12 mouse cellular contexts compared by ENCODE assay signal in genomic region chr9:57641775-57642550, GRCm38 (mm10). TPM values are rescaled to one million over a fixed set of nuclear protein-coding genes. Genes with fewer than 3 reads are reported as not detected.
A peak's percentile ranks its signal among the peaks of the same experiment; 100 is the strongest.
DNase-seq lines count a peak whose midpoint lies in the region; ATAC-seq and TF ChIP-seq lines count a peak whose summit lies in the region.
"Had no signal": no experiment of that assay in that cellular context is flagged by ENCODE, and none has a peak within 500 bp of the region (broad histone marks: within the 10 kb centered on the region; RNA-seq: fewer than 3 reads in every experiment).

No protein-coding gene starts in this region.

- no peak for ATAC-seq in CD4-positive, CD25-positive, alpha-beta regulatory T cell, adult 4 months
- no peak for ATAC-seq in limb, embryonic 13.5 days (ENCODE audit: low FRiP score, low read depth)
- ATAC-seq: activated CD4-positive, CD25-positive, alpha-beta regulatory T cell, adult 4 months had no signal

- H3K27me3 ChIP-seq in liver, adult 2 months (ENCODE audit: control insufficient read depth, insufficient read depth, low read length) = no peaks in the 10 kb centered on the region
- H3K27me3 ChIP-seq in limb, embryonic 13.5 days = no peaks in the 10 kb centered on the region

- 0 out of 2 replicates have a peak overlapping the region, but pooled peaks have one; percentile 5 for H3K27ac ChIP-seq in liver, adult 2 months (replicated peaks; ENCODE audit: insufficient read depth, low read depth, low read length)
- H3K27ac ChIP-seq in limb, embryonic 13.5 days = no peak overlapping the region
- H3K27ac ChIP-seq in olfactory bulb, adult 2 months (ENCODE audit: insufficient read depth, low read depth, low read length) = peak overlapping the region; percentile 87

- H3K79me2 ChIP-seq in liver, adult 2 months (ENCODE audit: control insufficient read depth, insufficient read depth, low read length) = peaks cover 66% of the 10 kb centered on the region

- H3K9ac ChIP-seq in liver, adult 2 months (ENCODE audit: low read depth, low read length) = no peak overlapping the region
- H3K9ac ChIP-seq in limb, embryonic 13.5 days = 0 out of 2 replicates have a peak overlapping the region, but pooled peaks have one; percentile 3

- no peaks in the 10 kb centered on the region for H3K36me3 ChIP-seq in liver, adult 2 months (ENCODE audit: control insufficient read depth, insufficient read depth, low read length)
- peaks cover 15% of the 10 kb centered on the region for H3K36me3 ChIP-seq in limb, embryonic 13.5 days

- WGBS in liver, adult 2 months = 83% methylated on average over 13 of the region's 13 CpGs
- WGBS in limb, embryonic 13.5 days = 87% methylated on average over 13 of the region's 13 CpGs
- WGBS in olfactory bulb, adult 2 months = 48% methylated on average over 13 of the region's 13 CpGs

- 0 out of 2 replicates have a peak overlapping the region, but pooled peaks have one; percentile 97 for H3K4me2 ChIP-seq in limb, embryonic 13.5 days (replicated peaks)

- no peak overlapping the region for H3K4me3 ChIP-seq in liver, adult 2 months (ENCODE audit: insufficient read depth, low read depth, low read length)
- no peak overlapping the region for H3K4me3 ChIP-seq in limb, embryonic 13.5 days
- peak overlapping the region; percentile 10 for H3K4me3 ChIP-seq in olfactory bulb, adult 2 months (ENCODE audit: insufficient read depth, low read depth, low read length)

- H3K9me3 ChIP-seq in limb, embryonic 13.5 days = no peaks in the 10 kb centered on the region

- TF ChIP-seq CTCF in liver, adult 2 months (IDR thresholded peaks at IDR 0.05; ENCODE audit: low read depth, low read length) = no peak
- TF ChIP-seq CTCF in olfactory bulb, adult 2 months (IDR thresholded peaks at IDR 0.05; ENCODE audit: insufficient read depth, low read depth, low read length) = no peak

- H3K4me1 ChIP-seq in liver, adult 2 months (ENCODE audit: control insufficient read depth, insufficient read depth, low read length) = peaks cover 65% of the 10 kb centered on the region
- H3K4me1 ChIP-seq in limb, embryonic 13.5 days = peaks cover 74% of the 10 kb centered on the region
- peaks cover 64% of the 10 kb centered on the region for H3K4me1 ChIP-seq in olfactory bulb, adult 2 months (ENCODE audit: control insufficient read depth, insufficient read depth, low read length)

- peak; percentile 72 for DNase-seq in CD4-positive, CD25-positive, alpha-beta regulatory T cell, adult 2 months (ENCODE audit: low read depth, low spot score)
- no peak for DNase-seq in liver, adult 2 months (ENCODE audit: extremely low read depth, low read depth, low spot score)
- no peak for DNase-seq in liver
- DNase-seq in right cerebral cortex, postnatal 25 days = no peak
- DNase-seq in gastrocnemius, adult 8-10 months (ENCODE audit: low spot score in 2 of 2) = no peak
- DNase-seq: kidney, adult 18-20 months had no signal

- no peak for TF ChIP-seq POLR2A in liver, adult 2 months (IDR thresholded peaks at IDR 0.05; ENCODE audit: extremely low read depth, insufficient read depth, low read length)
- no peak for TF ChIP-seq POLR2A in olfactory bulb, adult 2 months (IDR thresholded peaks at IDR 0.05; ENCODE audit: insufficient read depth, low read depth, low read length)

RNA-seq across cellular contexts. Expression of gene Csk, which starts 11.5 kb away (rescaled TPM):
- polyA plus RNA-seq in CD4-positive, CD25-positive, alpha-beta regulatory T cell, adult 4 months (2017; shearing (Covaris generic)) = 100 to 1,000 TPM; 110 to 150 TPM
- 18.3 and 32.8 TPM in 2 replicates for total RNA-seq in liver, adult 2 months (2014; rRNA removed)
- polyA plus RNA-seq in liver, adult 2 months (2012; rRNA removed) = 31.4 and 33.9 TPM in 2 replicates
- 32.6 and 32.7 TPM in 2 replicates for polyA plus RNA-seq in limb, embryonic 13.5 days (2015; fragmentation: Nextera tagmentation; extraction: Ambion mirVana)
- not detected in 2 replicates for polyA plus RNA-seq in olfactory bulb, adult 2 months (2012; ENCODE audit: insufficient read depth, insufficient read length, low replicate concordance, missing spikeins)
- 10 to 100 TPM in 1 of 4 experiments, 1 to 10 TPM in 3; 8.0 to 10.5 (median 8.8) TPM for total RNA-seq in gastrocnemius, adult 8-10 months (2022)

RNA-seq across cellular contexts. Expression of gene Lman1l, which starts 21.4 kb away (rescaled TPM):
- 1 to 10 TPM in 1 of 2 experiments, under 1 TPM in 1; 0.79 to 1.4 TPM for polyA plus RNA-seq in CD4-positive, CD25-positive, alpha-beta regulatory T cell, adult 4 months (2017; shearing (Covaris generic))
- total RNA-seq in liver, adult 2 months (2014; rRNA removed) = not detected in 2 replicates
- polyA plus RNA-seq in liver, adult 2 months (2012; rRNA removed) = not detected in 2 replicates
- polyA plus RNA-seq in limb, embryonic 13.5 days (2015; fragmentation: Nextera tagmentation; extraction: Ambion mirVana) = not detected in 2 replicates
- not detected in 2 replicates for polyA plus RNA-seq in olfactory bulb, adult 2 months (2012; ENCODE audit: insufficient read depth, insufficient read length, low replicate concordance, missing spikeins)
- total RNA-seq in gastrocnemius, adult 8-10 months (2022) = not detected
- total RNA-seq: gastrocnemius, adult 18-20 months had no signal
- polyA plus RNA-seq: activated CD4-positive, CD25-positive, alpha-beta regulatory T cell, adult 4 months; limb, embryonic 11.5 days had no signal

RNA-seq across cellular contexts. Expression of gene Cplx3, which starts 35.9 kb away (rescaled TPM):
- not detected for polyA plus RNA-seq in CD4-positive, CD25-positive, alpha-beta regulatory T cell, adult 4 months (2017; shearing (Covaris generic))
- not detected in 2 replicates for total RNA-seq in liver, adult 2 months (2014; rRNA removed)
- not detected in 2 replicates for polyA plus RNA-seq in liver, adult 2 months (2012; rRNA removed)
- polyA plus RNA-seq in limb, embryonic 13.5 days (2015; fragmentation: Nextera tagmentation; extraction: Ambion mirVana) = not detected in 2 replicates
- not detected in 2 replicates for polyA plus RNA-seq in olfactory bulb, adult 2 months (2012; ENCODE audit: insufficient read depth, insufficient read length, low replicate concordance, missing spikeins)
- not detected for total RNA-seq in gastrocnemius, adult 8-10 months (2022)
- total RNA-seq: gastrocnemius, adult 18-20 months had no signal
- polyA plus RNA-seq: activated CD4-positive, CD25-positive, alpha-beta regulatory T cell, adult 4 months; limb, embryonic 11.5 days had no signal

RNA-seq across cellular contexts. Expression of gene Cyp1a2, which starts 41.5 kb away (rescaled TPM):
- polyA plus RNA-seq in CD4-positive, CD25-positive, alpha-beta regulatory T cell, adult 4 months (2017; shearing (Covaris generic)) = not detected
- total RNA-seq in liver, adult 2 months (2014; rRNA removed) = 495 and 621 TPM in 2 replicates
- 954 and 976 TPM in 2 replicates for polyA plus RNA-seq in liver, adult 2 months (2012; rRNA removed)
- polyA plus RNA-seq in limb, embryonic 13.5 days (2015; fragmentation: Nextera tagmentation; extraction: Ambion mirVana) = not detected in 2 replicates
- polyA plus RNA-seq in olfactory bulb, adult 2 months (2012; ENCODE audit: insufficient read depth, insufficient read length, low replicate concordance, missing spikeins) = not detected in 2 replicates
- total RNA-seq in gastrocnemius, adult 8-10 months (2022) = not detected
- total RNA-seq: gastrocnemius, adult 18-20 months had no signal
- polyA plus RNA-seq: activated CD4-positive, CD25-positive, alpha-beta regulatory T cell, adult 4 months; limb, embryonic 11.5 days had no signal

RNA-seq across cellular contexts. Expression of gene Cyp1a1, which starts 45.8 kb away (rescaled TPM):
- polyA plus RNA-seq in CD4-positive, CD25-positive, alpha-beta regulatory T cell, adult 4 months (2017; shearing (Covaris generic)) = not detected
- total RNA-seq in liver, adult 2 months (2014; rRNA removed) = 0.74 and 1.0 TPM in 2 replicates
- 1.0 TPM in 2 replicates for polyA plus RNA-seq in liver, adult 2 months (2012; rRNA removed)
- polyA plus RNA-seq in limb, embryonic 13.5 days (2015; fragmentation: Nextera tagmentation; extraction: Ambion mirVana) = not detected in 2 replicates
- not detected in 2 replicates for polyA plus RNA-seq in olfactory bulb, adult 2 months (2012; ENCODE audit: insufficient read depth, insufficient read length, low replicate concordance, missing spikeins)
- under 1 TPM; 0.41 to 0.60 (median 0.52) TPM for total RNA-seq in gastrocnemius, adult 8-10 months (2022)
- polyA plus RNA-seq: activated CD4-positive, CD25-positive, alpha-beta regulatory T cell, adult 4 months; limb, embryonic 11.5 days had no signal
